Mouse (Mus musculus) liver, adult 2 months (tissue): ENCODE data around the gene Sh3kbp1.

Source experiments
- CTCF ChIP-seq: fragments of 200-500 bp; IDR thresholded peaks from 2 replicates; pipeline ENCODE4 v1.5.1; 2011; ENCODE audit warnings: low read depth, low read length, control low read depth
- POLR2A ChIP-seq: fragments of 200-500 bp; IDR thresholded peaks from 2 replicates; pipeline ENCODE4 v1.6.1; 2011; ENCODE audit warnings: low read length, control low read depth; ENCODE audit not compliant: insufficient read depth; ENCODE audit errors: extremely low read depth

- no peak for TF ChIP-seq POLR2A
- TF ChIP-seq CTCF, result no peak
These were observed 282.6 kb downstream of the Sh3kbp1 start for GRCm38 (mm10) chrX:159909446-159910277.
